Mouse (Mus musculus): ENCODE measurements at regions not wholly inside any gene's neighbourhood (a gene's known extent, or its start where the extent isn't known, plus 50 kb on each side); places are given as distances from the start of the nearest gene placed in this dataset.

GRCm38 (mm10) chr4:125231711-125232260, 104.1 kb upstream of the Zc3h12a start:
- no peak for TF ChIP-seq GATA1 (IDR thresholded peaks at IDR 0.05; ENCODE audit: borderline replicate concordance, low read length)
- no peak for TF ChIP-seq FLI1 (IDR thresholded peaks at IDR 0.05; ENCODE audit: low read length)

All from megakaryocyte, embryonic 14.5 days (primary cell).